Mouse (Mus musculus): ENCODE data around the gene Oit1.

DNA sequence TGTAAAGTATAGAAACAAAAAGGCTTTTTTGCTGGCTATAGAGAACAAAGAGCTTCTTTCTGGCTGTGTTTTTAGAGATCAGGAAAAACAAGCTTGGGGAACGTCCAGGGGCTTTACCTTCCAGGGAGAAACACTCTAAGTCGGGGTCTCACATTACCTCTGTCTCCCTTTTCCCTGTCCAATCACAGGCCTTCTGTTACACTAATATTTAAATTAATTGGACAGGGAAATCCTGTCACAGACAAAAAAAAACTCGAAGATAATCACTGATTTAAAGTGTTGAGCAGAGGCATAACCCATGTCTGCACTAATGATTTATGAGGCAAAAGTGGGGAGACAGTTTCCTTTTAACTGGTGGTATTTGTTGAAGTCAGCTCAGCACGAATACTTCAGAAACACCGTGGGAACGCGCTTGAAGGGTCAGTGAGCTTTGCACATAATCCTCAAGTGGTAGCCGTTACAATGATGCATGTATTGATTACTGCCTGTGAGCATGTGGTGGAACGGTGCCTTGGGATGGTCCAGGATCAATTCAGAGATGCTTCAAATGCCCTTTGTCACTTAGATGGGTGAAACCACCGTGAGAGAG, 42.7 kb upstream of the Oit1 start:
- no peak for TF ChIP-seq CTCF (IDR thresholded peaks at IDR 0.05; ENCODE audit: low read depth, low read length)
- no peak for TF ChIP-seq POLR2A (IDR thresholded peaks at IDR 0.05; ENCODE audit: insufficient read depth, low read length)
